Mouse (Mus musculus): ENCODE results near the gene Prodh2. TPM values are rescaled to one million over a fixed set of nuclear protein-coding genes. Genes with fewer than 3 reads are reported as not detected.

Gene Prodh2
- polyA plus RNA-seq, 1 experiment from 2014 or later = not detected

- H3K9me3 ChIP-seq (ENCODE audit: control insufficient read depth, low read depth, low read length) = no peaks in the 10 kb centered on the region
- peak overlapping the region; percentile 97 for H3K4me2 ChIP-seq (replicated peaks; ENCODE audit: low read depth, low read length)
- no peak overlapping the region for H3K27ac ChIP-seq (ENCODE audit: low read length)
- WGBS = 82% methylated on average over 22 of the region's 22 CpGs
- peak overlapping the region; percentile 59 for H3K4me3 ChIP-seq (ENCODE audit: low read depth, low read length)
- H3K4me1 ChIP-seq (ENCODE audit: control insufficient read depth, insufficient read depth, low read length) = peaks cover 22% of the 10 kb centered on the region; the same call in 1 of the 2 replicates
- ATAC-seq (ENCODE audit: insufficient number of reproducible peaks, insufficient read depth, low FRiP score, low read depth) = no peak
- no peaks in the 10 kb centered on the region for H3K27me3 ChIP-seq (ENCODE audit: control insufficient read depth, insufficient read depth, low read length)
- peaks cover 21% of the 10 kb centered on the region for H3K36me3 ChIP-seq (ENCODE audit: control insufficient read depth, insufficient read depth, low read length)
- peak overlapping the region; percentile 54; the same call in 1 of the 2 replicates for H3K9ac ChIP-seq (replicated peaks; ENCODE audit: low read depth, low read length)
Measured at GRCm38 (mm10) chr7:30553810-30554584, 60.6 kb downstream of the Prodh2 start.

GRCm38 (mm10) chr7:30556894-30557536 lies 63.6 kb downstream of the Prodh2 start:
- Histone ChIP-seq H3K27me3 (ENCODE audit: control insufficient read depth, insufficient read depth, low read length) (no peaks in the 10 kb centered on the region), H3K4me2 (replicated peaks; ENCODE audit: low read depth, low read length) (no peak overlapping the region)
- WGBS = 94% methylated on average over 18 of the region's 18 CpGs

GRCm38 (mm10) chr7:30557901-30558514 lies 64.6 kb downstream of the Prodh2 start:
- WGBS = 90% methylated on average over 13 of the region's 13 CpGs
- Histone ChIP-seq H3K27ac (ENCODE audit: low read length) (no peak overlapping the region), H3K4me1 (ENCODE audit: control insufficient read depth, insufficient read depth, low read length) (peaks cover 18% of the 10 kb centered on the region; the same call in 1 of the 2 replicates), H3K27me3 (ENCODE audit: control insufficient read depth, insufficient read depth, low read length) (no peaks in the 10 kb centered on the region), H3K4me3 (ENCODE audit: low read depth, low read length) (0 out of 2 replicates have a peak overlapping the region, but pooled peaks have one; percentile 68), H3K9ac (replicated peaks; ENCODE audit: low read depth, low read length) (no peak overlapping the region), H3K9me3 (ENCODE audit: control insufficient read depth, low read depth, low read length) (no peaks in the 10 kb centered on the region), H3K36me3 (ENCODE audit: control insufficient read depth, insufficient read depth, low read length) (peaks cover 20% of the 10 kb centered on the region), H3K4me2 (replicated peaks; ENCODE audit: low read depth, low read length) (peak overlapping the region; percentile 90; the same call in 1 of the 2 replicates)
- no peak for ATAC-seq (ENCODE audit: insufficient number of reproducible peaks, insufficient read depth, low FRiP score, low read depth)

More at GRCm38 (mm10) chr7:30556894-30557536, 63.6 kb downstream of the Prodh2 start:
- no peak for ATAC-seq (ENCODE audit: insufficient number of reproducible peaks, insufficient read depth, low FRiP score, low read depth)
- no peaks in the 10 kb centered on the region for H3K9me3 ChIP-seq (ENCODE audit: control insufficient read depth, low read depth, low read length)
- H3K4me3 ChIP-seq (ENCODE audit: low read depth, low read length) = no peak overlapping the region
- H3K36me3 ChIP-seq (ENCODE audit: control insufficient read depth, insufficient read depth, low read length) = peaks cover 20% of the 10 kb centered on the region
- H3K9ac ChIP-seq (replicated peaks; ENCODE audit: low read depth, low read length) = no peak overlapping the region
- H3K27ac ChIP-seq (ENCODE audit: low read length) = no peak overlapping the region
- peaks cover 20% of the 10 kb centered on the region; the same call in 1 of the 2 replicates for H3K4me1 ChIP-seq (ENCODE audit: control insufficient read depth, insufficient read depth, low read length)

GRCm38 (mm10) chr7:30558656-30559442 lies 65.4 kb downstream of the Prodh2 start:
- H3K4me1 ChIP-seq (ENCODE audit: control insufficient read depth, insufficient read depth, low read length) = peaks cover 11% of the 10 kb centered on the region; the same call in 1 of the 2 replicates
- H3K4me3 ChIP-seq (ENCODE audit: low read depth, low read length) = peak overlapping the region; percentile 68
- peaks cover 20% of the 10 kb centered on the region for H3K36me3 ChIP-seq (ENCODE audit: control insufficient read depth, insufficient read depth, low read length)
- H3K4me2 ChIP-seq (replicated peaks; ENCODE audit: low read depth, low read length) = peak overlapping the region; percentile 90
- peak overlapping the region; percentile 28; the same call in 1 of the 2 replicates for H3K27ac ChIP-seq (ENCODE audit: low read length)
- WGBS = 15% methylated on average over 12 of the region's 12 CpGs
- H3K9me3 ChIP-seq (ENCODE audit: control insufficient read depth, low read depth, low read length) = no peaks in the 10 kb centered on the region
- ATAC-seq (ENCODE audit: insufficient number of reproducible peaks, insufficient read depth, low FRiP score, low read depth) = no peak
- H3K9ac ChIP-seq (replicated peaks; ENCODE audit: low read depth, low read length) = peak overlapping the region; percentile 62
- no peaks in the 10 kb centered on the region for H3K27me3 ChIP-seq (ENCODE audit: control insufficient read depth, insufficient read depth, low read length)

GRCm38 (mm10) chr7:30559443-30559954 lies 66.1 kb downstream of the Prodh2 start, which contains the start of gene Lin37:
Gene Lin37, minus strand, starts transcription at chr7:30559838.
- peak; percentile 87 for ATAC-seq (ENCODE audit: insufficient number of reproducible peaks, insufficient read depth, low FRiP score, low read depth)
- WGBS = under 1% methylated on average over 20 of the region's 20 CpGs

GRCm38 (mm10) chr7:30560296-30560695 lies 66.9 kb downstream of the Prodh2 start:
- H3K4me2 ChIP-seq (replicated peaks; ENCODE audit: low read depth, low read length) = peak overlapping the region; percentile 36

More at GRCm38 (mm10) chr7:30559443-30559954, 66.1 kb downstream of the Prodh2 start, which contains the start of gene Lin37:
- H3K27ac ChIP-seq (ENCODE audit: low read length) = peak within 1 kb of the TSS; percentile 28; the same call in 1 of the 2 replicates
- peak within 1 kb of the TSS; percentile 90 for H3K4me2 ChIP-seq (replicated peaks; ENCODE audit: low read depth, low read length)
- H3K9ac ChIP-seq (replicated peaks; ENCODE audit: low read depth, low read length) = peak within 1 kb of the TSS; percentile 62
- peaks cover 22% of the 10 kb centered on the region for H3K36me3 ChIP-seq (ENCODE audit: control insufficient read depth, insufficient read depth, low read length)
- peak within 1 kb of the TSS; percentile 68 for H3K4me3 ChIP-seq (ENCODE audit: low read depth, low read length)
- H3K27me3 ChIP-seq (ENCODE audit: control insufficient read depth, insufficient read depth, low read length) = no peaks in the 10 kb centered on the region
- peaks cover 11% of the 10 kb centered on the region; the same call in 1 of the 2 replicates for H3K4me1 ChIP-seq (ENCODE audit: control insufficient read depth, insufficient read depth, low read length)
- H3K9me3 ChIP-seq (ENCODE audit: control insufficient read depth, low read depth, low read length) = no peaks in the 10 kb centered on the region

GRCm38 (mm10) chr7:30562526-30563116 lies 69.2 kb downstream of the Prodh2 start:
- ATAC-seq (ENCODE audit: insufficient number of reproducible peaks, insufficient read depth, low FRiP score, low read depth) = no peak
- under 1% methylated on average over 27 of the region's 27 CpGs for WGBS

More at GRCm38 (mm10) chr7:30560296-30560695, 66.9 kb downstream of the Prodh2 start:
- H3K27me3 ChIP-seq (ENCODE audit: control insufficient read depth, insufficient read depth, low read length) = no peaks in the 10 kb centered on the region
- H3K4me3 ChIP-seq (ENCODE audit: low read depth, low read length) = peak overlapping the region; percentile 68; the same call in 1 of the 2 replicates
- no peaks in the 10 kb centered on the region for H3K9me3 ChIP-seq (ENCODE audit: control insufficient read depth, low read depth, low read length)
- WGBS = 60% methylated on average over 2 of the region's 2 CpGs
- peaks cover 11% of the 10 kb centered on the region; the same call in 1 of the 2 replicates for H3K4me1 ChIP-seq (ENCODE audit: control insufficient read depth, insufficient read depth, low read length)
- H3K36me3 ChIP-seq (ENCODE audit: control insufficient read depth, insufficient read depth, low read length) = peaks cover 23% of the 10 kb centered on the region
- no peak overlapping the region for H3K9ac ChIP-seq (replicated peaks; ENCODE audit: low read depth, low read length)
- ATAC-seq (ENCODE audit: insufficient number of reproducible peaks, insufficient read depth, low FRiP score, low read depth) = no peak
- H3K27ac ChIP-seq (ENCODE audit: low read length) = no peak overlapping the region

More at GRCm38 (mm10) chr7:30562526-30563116, 69.2 kb downstream of the Prodh2 start:
- no peaks in the 10 kb centered on the region for H3K9me3 ChIP-seq (ENCODE audit: control insufficient read depth, low read depth, low read length)
- H3K27ac ChIP-seq (ENCODE audit: low read length) = peak overlapping the region; percentile 76
- no peaks in the 10 kb centered on the region for H3K27me3 ChIP-seq (ENCODE audit: control insufficient read depth, insufficient read depth, low read length)
- peak overlapping the region; percentile 59 for H3K4me3 ChIP-seq (ENCODE audit: low read depth, low read length)
- H3K9ac ChIP-seq (replicated peaks; ENCODE audit: low read depth, low read length) = peak overlapping the region; percentile 55
- peak overlapping the region; percentile 77 for H3K4me2 ChIP-seq (replicated peaks; ENCODE audit: low read depth, low read length)
- peaks cover 15% of the 10 kb centered on the region for H3K36me3 ChIP-seq (ENCODE audit: control insufficient read depth, insufficient read depth, low read length)
- H3K4me1 ChIP-seq (ENCODE audit: control insufficient read depth, insufficient read depth, low read length) = peaks cover 11% of the 10 kb centered on the region; the same call in 1 of the 2 replicates

Data from stomach, embryonic 14.5 days (tissue).